Mouse (Mus musculus) embryonic facial prominence, embryonic 13.5 days (tissue): ENCODE results near the gene Gm17509. TPM values are rescaled to one million over a fixed set of nuclear protein-coding genes. Genes with fewer than 3 reads are reported as not detected.
A peak's percentile ranks its signal among the peaks of the same experiment; 100 is the strongest.

ENCODE experiments used
- ATAC-seq: fragments of 200-750 bp; cut with Nextera tagmentation; 2 replicates; pipeline ENCODE4 v1.8.0; 2017; ENCODE audit warnings: low read depth; ENCODE audit not compliant: insufficient number of reproducible peaks, insufficient read depth, low FRiP score, low TSS enrichment
- H3K27ac ChIP-seq: fragments of 300-500 bp; sonication (generic); 2 replicates; pipeline ENCODE4 v1.5.1; 2015; ENCODE audit warnings: moderate library complexity, mild to moderate bottlenecking, inconsistent platforms
- H3K27me3 ChIP-seq: fragments of 300-500 bp; sonication (generic); 2 replicates; pipeline ENCODE4 v1.6.1; 2015; ENCODE audit warnings: mild to moderate bottlenecking, inconsistent platforms
- H3K36me3 ChIP-seq: fragments of 300-500 bp; sonication (generic); 2 replicates; pipeline ENCODE4 v1.6.1; 2015; ENCODE audit warnings: mild to moderate bottlenecking, inconsistent platforms
- H3K4me1 ChIP-seq: fragments of 300-500 bp; sonication (generic); 2 replicates; pipeline ENCODE4 v1.6.1; 2015; ENCODE audit warnings: inconsistent platforms
- H3K4me2 ChIP-seq: fragments of 300-500 bp; sonication (generic); 2 replicates; pipeline ENCODE4 v1.6.1; 2015; ENCODE audit warnings: moderate library complexity, mild to moderate bottlenecking, inconsistent platforms
- H3K4me3 ChIP-seq: fragments of 300-500 bp; sonication (generic); 2 replicates; pipeline ENCODE4 v1.5.1; 2015; ENCODE audit warnings: mild to moderate bottlenecking, inconsistent platforms
- H3K9ac ChIP-seq: fragments of 300-500 bp; sonication (generic); 2 replicates; pipeline ENCODE4 v1.6.1; 2015; ENCODE audit warnings: mild to moderate bottlenecking, inconsistent platforms
- H3K9me3 ChIP-seq: fragments of 300-500 bp; sonication (generic); 2 replicates; pipeline ENCODE4 v1.6.1; 2016; ENCODE audit warnings: inconsistent platforms
- WGBS: fragments of 180-500 bp; shearing (Covaris S2); methylation state at CpG from one replicate; pipeline ENCODE4 v1.1.7; 2015; ENCODE audit warnings: mixed read lengths; 5-methylcytosine and 5-hydroxymethylcytosine counted together
- polyA plus RNA-seq: library from polyadenylated mRNA; unstranded; fragments of >200 nt; fragmentation: Nextera tagmentation; extraction: Ambion mirVana; gene quantifications from 2 replicates; pipeline ENCODE4 v1.2.1, GENCODE M21; 2015

Gm17509 gene
- polyA plus RNA-seq, 1 experiment from 2014 or later = 0.37 TPM

- Histone ChIP-seq H3K9ac (no peak overlapping the region), H3K27ac (no peak overlapping the region), H3K4me2 (no peak overlapping the region), H3K4me1 (peaks cover 8% of the 10 kb centered on the region), H3K4me3 (no peak overlapping the region), H3K27me3 (no peaks in the 10 kb centered on the region), H3K9me3 (no peaks in the 10 kb centered on the region), H3K36me3 (no peaks in the 10 kb centered on the region)
- WGBS = 68% methylated on average over 6 of the region's 6 CpGs
- no peak for ATAC-seq
Observed at GRCm38 (mm10) chr13:117225561-117225960, 4.7 kb upstream of the Gm17509 start.

DNA sequence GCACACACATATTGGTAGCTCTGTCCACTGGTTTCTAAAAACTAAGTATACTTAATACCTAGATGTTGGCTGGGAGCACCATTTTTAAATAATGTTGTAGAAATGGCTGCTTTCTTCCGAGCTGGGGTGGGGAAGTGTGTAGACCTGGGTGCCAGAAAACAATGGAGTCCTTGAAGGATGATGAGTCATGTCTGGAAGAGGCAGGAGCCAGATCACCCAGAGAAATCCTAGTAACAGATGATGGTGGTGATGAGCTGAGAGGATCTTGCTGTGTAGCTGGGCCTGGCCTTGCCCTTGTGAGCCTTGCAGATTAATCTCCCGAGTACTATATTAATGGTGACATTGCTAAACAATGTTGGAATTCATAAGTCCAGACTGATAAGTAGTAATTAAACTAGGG, 4.0 kb upstream of the Gm17509 start:
- no peak for ATAC-seq
- Histone ChIP-seq H3K9ac (no peak overlapping the region), H3K9me3 (no peaks in the 10 kb centered on the region), H3K27me3 (peaks cover 6% of the 10 kb centered on the region; the same call in 1 of the 2 replicates), H3K4me2 (no peak overlapping the region), H3K4me1 (peaks cover 14% of the 10 kb centered on the region), H3K4me3 (no peak overlapping the region), H3K36me3 (no peaks in the 10 kb centered on the region), H3K27ac (no peak overlapping the region)
- WGBS = 60% methylated on average over 2 of the region's 2 CpGs

DNA sequence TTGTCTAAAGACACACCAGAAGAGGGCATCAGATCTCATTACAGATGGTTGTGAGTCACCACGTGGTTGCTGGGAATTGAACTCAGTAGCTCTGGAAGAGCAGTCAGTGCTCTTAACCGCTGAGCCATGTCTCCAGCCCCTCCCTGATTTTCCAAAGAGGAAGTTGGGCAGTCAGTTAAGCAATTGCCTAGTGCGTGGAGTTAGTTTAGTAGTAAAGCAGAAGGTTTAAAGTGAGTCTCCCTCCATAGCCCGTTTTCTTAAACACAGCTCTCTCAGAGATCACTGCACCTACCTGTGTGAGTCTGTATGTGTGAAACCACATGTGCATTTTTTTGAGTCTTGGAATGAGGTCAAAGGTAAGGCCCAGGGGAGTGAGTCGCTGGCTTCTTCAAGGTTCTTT, 2.2 kb upstream of the Gm17509 start:
- no peak overlapping the region for H3K4me3 ChIP-seq
- peak overlapping the region; percentile 1; the same call in 1 of the 2 replicates for H3K4me2 ChIP-seq
- H3K27ac ChIP-seq = no peak overlapping the region
- WGBS = 33% methylated on average over 5 of the region's 5 CpGs
- no peak overlapping the region for H3K9ac ChIP-seq
- H3K27me3 ChIP-seq = peaks cover 6% of the 10 kb centered on the region; the same call in 1 of the 2 replicates
- no peaks in the 10 kb centered on the region for H3K36me3 ChIP-seq
- no peak for ATAC-seq
- H3K4me1 ChIP-seq = peaks cover 15% of the 10 kb centered on the region
- H3K9me3 ChIP-seq = no peaks in the 10 kb centered on the region

- peaks cover 6% of the 10 kb centered on the region; the same call in 1 of the 2 replicates for H3K27me3 ChIP-seq
- peak overlapping the region; percentile 74 for H3K4me3 ChIP-seq
- peaks cover 33% of the 10 kb centered on the region for H3K4me1 ChIP-seq
- H3K9me3 ChIP-seq = no peaks in the 10 kb centered on the region
- peak overlapping the region; percentile 86 for H3K4me2 ChIP-seq
- no peak for ATAC-seq
- H3K9ac ChIP-seq = peak overlapping the region; percentile 84
- 7% methylated on average over 16 of the region's 16 CpGs for WGBS
- H3K27ac ChIP-seq = peak overlapping the region; percentile 83; the same call in 1 of the 2 replicates
- no peaks in the 10 kb centered on the region for H3K36me3 ChIP-seq
Observed at GRCm38 (mm10) chr13:117219871-117220500, 889 bp downstream of the Gm17509 start.

DNA sequence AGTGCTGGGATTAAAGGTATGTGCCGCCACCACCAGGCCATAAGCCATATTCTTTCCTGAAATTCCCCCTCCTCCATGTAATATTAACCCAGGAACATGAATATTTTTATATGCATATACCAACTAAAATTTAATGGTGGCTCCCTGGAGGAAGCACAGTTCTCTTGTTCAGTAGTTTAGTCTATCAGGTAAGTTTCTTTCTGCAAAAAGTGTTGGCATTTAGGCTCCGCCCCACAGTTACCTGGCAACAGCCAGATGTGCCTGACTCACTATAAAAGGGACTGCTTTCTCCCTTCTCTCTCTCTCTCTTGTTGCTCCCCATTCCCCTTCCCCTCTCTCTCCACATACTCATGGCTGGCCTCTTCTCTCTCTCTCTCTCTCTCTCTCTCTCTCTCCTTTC, 2.8 kb downstream of the Gm17509 start:
- Histone ChIP-seq H3K27ac (no peak overlapping the region), H3K36me3 (no peaks in the 10 kb centered on the region), H3K27me3 (peaks cover 6% of the 10 kb centered on the region; the same call in 1 of the 2 replicates), H3K9me3 (no peaks in the 10 kb centered on the region), H3K4me1 (peaks cover 33% of the 10 kb centered on the region), H3K4me2 (no peak overlapping the region), H3K9ac (no peak overlapping the region), H3K4me3 (no peak overlapping the region)
- ATAC-seq = no peak
- 82% methylated on average over 2 of the region's 2 CpGs for WGBS

DNA sequence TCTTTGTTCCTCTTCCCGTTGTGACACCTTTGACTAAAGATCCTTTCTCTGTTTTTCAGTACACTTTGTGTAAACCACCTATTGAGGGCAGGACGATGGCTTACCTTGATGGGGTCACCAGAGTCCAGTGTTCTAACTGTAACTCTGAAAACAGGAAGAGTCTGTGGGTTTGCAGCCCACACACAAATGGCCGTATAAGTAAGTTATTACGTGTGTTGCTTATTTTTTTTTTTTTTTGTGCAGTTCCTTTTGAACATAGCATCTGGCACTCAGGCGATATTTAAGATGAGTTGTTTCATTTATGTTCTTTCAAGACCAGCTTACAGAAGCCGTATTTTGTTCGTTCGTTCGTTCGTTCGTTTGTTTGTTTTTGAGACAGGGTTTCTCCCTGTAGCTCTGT, 3.3 kb downstream of the Gm17509 start:
- no peak for ATAC-seq
- peaks cover 6% of the 10 kb centered on the region; the same call in 1 of the 2 replicates for H3K27me3 ChIP-seq
- no peaks in the 10 kb centered on the region for H3K36me3 ChIP-seq
- 38% methylated on average over 11 of the region's 11 CpGs for WGBS
- H3K9me3 ChIP-seq = no peaks in the 10 kb centered on the region
- no peak overlapping the region for H3K27ac ChIP-seq
- H3K9ac ChIP-seq = no peak overlapping the region
- peaks cover 33% of the 10 kb centered on the region for H3K4me1 ChIP-seq
- H3K4me2 ChIP-seq = no peak overlapping the region
- H3K4me3 ChIP-seq = no peak overlapping the region

DNA sequence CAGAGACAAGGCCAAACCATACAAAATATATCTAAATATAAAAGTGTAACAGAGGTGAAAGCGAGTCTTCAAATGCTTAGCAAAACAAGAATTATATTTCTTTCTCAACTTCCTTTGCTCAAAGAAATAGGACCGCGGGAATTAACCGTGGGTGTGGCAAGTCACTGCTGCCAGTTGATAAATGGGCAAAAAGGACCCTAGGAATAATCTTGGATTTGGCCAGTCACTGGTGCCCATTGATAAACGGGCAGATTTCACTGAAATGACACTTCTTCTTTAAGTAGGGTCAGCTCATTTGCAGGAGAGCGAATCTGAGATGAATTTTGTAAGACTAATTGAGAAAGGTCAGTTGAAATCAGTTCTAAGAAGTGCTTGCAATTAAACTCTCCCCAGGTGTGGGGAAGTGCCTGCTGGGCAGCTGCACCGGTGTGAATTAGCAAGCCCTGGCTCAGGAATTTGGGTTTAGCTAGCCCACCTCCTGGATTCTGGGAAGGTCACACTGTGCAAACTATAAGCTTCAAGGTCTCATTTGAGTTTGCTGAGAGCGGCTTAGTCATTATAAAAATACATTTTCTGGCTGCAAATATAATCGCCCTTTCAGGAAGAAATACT, 4.0 kb downstream of the Gm17509 start:
- H3K9ac ChIP-seq = no peak overlapping the region
- peaks cover 26% of the 10 kb centered on the region for H3K4me1 ChIP-seq
- WGBS = 15% methylated on average over 9 of the region's 9 CpGs
- no peak for ATAC-seq
- H3K27me3 ChIP-seq = peaks cover 6% of the 10 kb centered on the region; the same call in 1 of the 2 replicates
- no peaks in the 10 kb centered on the region for H3K36me3 ChIP-seq
- no peak overlapping the region for H3K4me2 ChIP-seq
- no peaks in the 10 kb centered on the region for H3K9me3 ChIP-seq
- H3K4me3 ChIP-seq = no peak overlapping the region
- no peak overlapping the region for H3K27ac ChIP-seq

DNA sequence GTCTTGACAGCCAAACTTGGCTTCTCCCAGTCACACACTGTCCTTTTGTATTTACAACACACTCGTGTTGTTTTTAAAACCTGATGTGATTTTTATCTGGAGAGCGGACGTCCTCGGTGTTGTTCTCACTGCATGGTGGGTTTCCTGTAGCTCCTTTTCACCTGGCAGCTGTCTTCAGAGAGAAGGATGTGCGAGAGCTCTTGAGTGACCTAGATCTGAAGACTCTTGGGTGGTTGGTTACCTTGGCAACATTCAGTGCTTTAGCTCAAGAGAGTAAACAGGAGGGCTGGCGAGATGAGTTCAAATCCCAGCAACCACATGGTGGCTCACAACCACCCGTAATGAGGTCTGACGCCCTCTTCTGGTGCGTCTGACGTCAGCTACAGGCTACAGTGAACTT, 4.7 kb downstream of the Gm17509 start:
- no peak overlapping the region for H3K4me2 ChIP-seq

DNA sequence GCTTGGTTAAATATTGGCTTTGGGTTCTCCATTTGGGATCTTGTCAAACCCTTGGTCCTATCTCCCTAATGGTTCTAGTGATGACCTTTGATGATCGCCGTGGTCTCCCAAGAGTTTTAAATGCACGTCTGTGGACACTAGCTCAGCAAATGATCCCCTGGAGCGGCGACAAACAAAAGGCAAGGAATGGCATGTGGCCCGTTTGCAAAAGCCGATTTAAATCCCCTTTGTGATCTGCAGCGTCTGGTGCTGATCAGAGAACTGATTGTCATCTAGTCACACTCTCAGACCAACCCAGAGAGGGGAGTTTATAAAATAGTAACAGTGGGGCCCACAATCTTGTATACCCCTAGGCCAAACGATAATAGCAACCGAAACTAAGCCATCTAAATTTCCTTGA, 5.4 kb downstream of the Gm17509 start:
- Histone ChIP-seq H3K9ac (no peak overlapping the region), H3K9me3 (no peaks in the 10 kb centered on the region), H3K4me2 (no peak overlapping the region), H3K27ac (peak overlapping the region; percentile 23; the same call in 1 of the 2 replicates), H3K4me3 (no peak overlapping the region), H3K27me3 (peaks cover 6% of the 10 kb centered on the region; the same call in 1 of the 2 replicates), H3K36me3 (no peaks in the 10 kb centered on the region), H3K4me1 (peaks cover 30% of the 10 kb centered on the region)
- 4% methylated on average over 10 of the region's 10 CpGs for WGBS
- no peak for ATAC-seq

More for the DNA sequence above, 4.7 kb downstream of the Gm17509 start:
- Histone ChIP-seq H3K27me3 (peaks cover 6% of the 10 kb centered on the region; the same call in 1 of the 2 replicates), H3K27ac (peak overlapping the region; percentile 34; the same call in 1 of the 2 replicates), H3K36me3 (no peaks in the 10 kb centered on the region), H3K9ac (no peak overlapping the region), H3K9me3 (no peaks in the 10 kb centered on the region), H3K4me3 (no peak overlapping the region), H3K4me1 (peaks cover 30% of the 10 kb centered on the region)
- no peak for ATAC-seq
- 15% methylated on average over 10 of the region's 10 CpGs for WGBS

DNA sequence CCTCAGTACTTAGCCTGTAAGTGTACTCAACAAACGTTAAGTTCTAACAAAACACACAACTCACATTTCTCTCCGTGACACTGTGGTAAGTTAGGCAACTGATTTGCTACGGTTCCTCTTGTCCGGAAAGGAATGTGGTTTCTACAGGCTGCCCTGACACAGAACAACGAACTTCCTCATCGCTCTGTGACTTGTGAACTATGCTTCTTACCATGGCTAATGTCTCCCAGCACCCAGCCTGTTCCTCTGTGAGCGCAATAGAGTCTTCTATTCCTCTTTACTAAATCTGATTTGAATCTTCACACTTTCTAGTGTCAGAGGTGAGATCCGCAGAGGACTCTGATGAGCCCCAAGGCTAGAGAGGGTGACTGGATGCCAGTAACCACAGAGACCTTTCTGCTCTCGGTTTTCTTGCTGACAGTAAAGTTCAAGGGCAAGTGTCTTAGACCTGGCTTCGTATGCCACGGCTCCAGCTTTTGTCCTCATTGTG, 9.4 kb downstream of the Gm17509 start:
- Histone ChIP-seq H3K36me3 (no peaks in the 10 kb centered on the region), H3K4me2 (0 out of 2 replicates have a peak overlapping the region, but pooled peaks have one; percentile 11), H3K9me3 (no peaks in the 10 kb centered on the region), H3K4me1 (peaks cover 27% of the 10 kb centered on the region), H3K9ac (no peak overlapping the region), H3K27me3 (no peaks in the 10 kb centered on the region), H3K4me3 (no peak overlapping the region), H3K27ac (peak overlapping the region; percentile 68; the same call in 1 of the 2 replicates)
- WGBS = 17% methylated on average over 11 of the region's 11 CpGs
- no peak for ATAC-seq

DNA sequence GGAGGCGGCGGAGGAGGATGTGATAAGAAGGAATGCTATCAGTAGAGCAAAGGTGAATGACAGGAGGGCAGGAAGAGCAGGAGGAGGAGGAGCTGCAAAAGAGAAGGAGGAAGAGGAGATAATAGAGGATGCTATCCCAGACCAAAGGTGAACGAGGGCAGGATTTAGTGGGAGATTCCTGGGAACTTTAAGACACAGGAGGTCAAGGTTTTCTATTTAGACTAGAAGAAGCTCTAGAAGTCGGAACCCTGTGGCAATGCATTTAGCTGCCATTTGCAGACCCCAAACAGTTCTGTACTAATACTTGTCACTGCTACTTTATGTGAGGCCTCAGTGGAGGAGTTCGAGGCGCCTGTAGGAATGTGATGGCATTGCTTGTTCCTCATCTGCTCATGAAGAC, 12.6 kb downstream of the Gm17509 start, which contains the start of gene Emb:
Gene Emb, plus strand, starts transcription at position 301 of the 400 bp plus-strand sequence.
- WGBS = 66% methylated on average over 6 of the region's 6 CpGs
- Histone ChIP-seq H3K4me3 (no peak within 1 kb of the TSS), H3K9ac (no peak within 1 kb of the TSS), H3K4me2 (no peak within 1 kb of the TSS), H3K4me1 (peaks cover 19% of the 10 kb centered on the region; the same call in 1 of the 2 replicates), H3K36me3 (no peaks in the 10 kb centered on the region), H3K27ac (no peak within 1 kb of the TSS), H3K9me3 (no peaks in the 10 kb centered on the region), H3K27me3 (no peaks in the 10 kb centered on the region)
- ATAC-seq = no peak

DNA sequence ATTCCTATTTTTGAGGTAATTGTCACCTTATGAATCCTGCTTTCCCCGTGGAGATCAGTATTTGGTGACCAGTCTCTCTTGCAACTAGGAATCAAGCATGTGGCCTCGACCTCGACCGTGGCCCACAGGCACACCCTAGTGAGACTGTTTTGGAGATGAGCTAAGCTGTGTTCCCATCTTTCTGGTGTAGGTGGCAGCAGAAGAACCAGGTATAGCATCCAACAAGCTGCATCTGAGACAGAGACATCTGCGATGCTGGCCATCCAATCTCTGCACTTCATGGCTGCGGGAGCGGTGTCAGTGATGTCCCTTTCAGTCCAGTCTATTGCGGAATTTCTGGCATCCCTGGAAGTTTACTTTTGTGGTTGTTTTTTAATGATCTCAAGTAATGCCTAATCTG, 14.8 kb downstream of the Gm17509 start:
- 90% methylated on average over 8 of the region's 8 CpGs for WGBS
- H3K4me3 ChIP-seq = no peak overlapping the region

More for the DNA sequence above, 14.8 kb downstream of the Gm17509 start:
- H3K36me3 ChIP-seq = no peaks in the 10 kb centered on the region
- H3K4me1 ChIP-seq = peaks cover 14% of the 10 kb centered on the region; the same call in 1 of the 2 replicates
- ATAC-seq = no peak
- H3K9ac ChIP-seq = no peak overlapping the region
- no peak overlapping the region for H3K4me2 ChIP-seq
- H3K9me3 ChIP-seq = no peaks in the 10 kb centered on the region
- no peak overlapping the region for H3K27ac ChIP-seq
- no peaks in the 10 kb centered on the region for H3K27me3 ChIP-seq
